Mouse (Mus musculus) monocyte, adult 2 months (primary cell): ENCODE results near the gene Olfr922.

Source experiments
- DNase-seq, 2 experiments: peaks; one replicate each; pipeline ENCODE4 v3.0.0; 2022; ENCODE audit warnings: low spot score in 2 of 2, low read depth in 1 of 2

Gene Olfr922

GRCm38 (mm10) chr9:38814314-38814713 lies at the start of gene Olfr922:
TSS of gene Olfr922 (plus strand) at chr9:38814614.
- DNase-seq, result no peak

DNA sequence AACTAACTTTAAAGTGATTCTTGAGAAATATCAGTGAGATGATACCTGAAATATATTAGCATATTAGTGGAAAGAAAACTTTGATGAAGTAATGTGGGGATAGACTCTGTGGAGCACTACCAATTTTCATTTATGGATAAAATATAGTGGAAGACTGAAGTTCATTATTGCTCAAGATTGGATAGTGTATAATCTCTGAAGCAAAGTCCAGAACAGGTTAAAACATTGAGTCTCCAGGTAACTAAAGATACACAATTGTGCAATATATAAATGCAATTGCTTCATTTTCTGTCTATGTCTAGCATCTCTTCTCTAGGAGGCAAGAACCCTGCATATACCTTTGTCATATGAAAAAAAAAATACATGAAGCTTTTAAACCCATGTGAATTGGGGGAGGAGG lies 41.6 kb upstream of the Olfr922 start, which contains the start of gene Olfr921:
Gene Olfr921 (plus strand): TSS at position 301 of the 400 bp plus-strand sequence.
- no peak for DNase-seq

DNA sequence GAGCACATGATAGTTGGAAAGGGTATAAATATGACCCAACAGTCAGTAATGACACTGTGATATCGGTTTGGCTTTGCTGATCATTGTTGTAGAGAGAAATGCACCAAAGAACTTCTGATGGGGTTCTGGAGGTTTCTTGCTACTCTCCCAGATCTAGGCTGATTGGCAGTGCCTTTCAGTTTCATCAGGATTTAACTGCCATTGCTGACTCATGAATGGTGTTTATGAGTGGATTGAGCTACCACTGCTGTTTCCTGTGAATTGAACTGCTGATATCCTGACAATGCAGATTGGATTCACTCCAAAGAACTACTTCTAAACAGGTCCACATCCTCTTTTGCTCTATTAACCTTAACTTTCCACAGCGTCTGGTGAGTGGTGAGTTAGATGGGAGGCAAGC lies 21.7 kb upstream of the Olfr922 start:
- DNase-seq, result no peak

GRCm38 (mm10) chr9:38805696-38806095 lies 8.7 kb upstream of the Olfr922 start:
- no peak for DNase-seq

DNA sequence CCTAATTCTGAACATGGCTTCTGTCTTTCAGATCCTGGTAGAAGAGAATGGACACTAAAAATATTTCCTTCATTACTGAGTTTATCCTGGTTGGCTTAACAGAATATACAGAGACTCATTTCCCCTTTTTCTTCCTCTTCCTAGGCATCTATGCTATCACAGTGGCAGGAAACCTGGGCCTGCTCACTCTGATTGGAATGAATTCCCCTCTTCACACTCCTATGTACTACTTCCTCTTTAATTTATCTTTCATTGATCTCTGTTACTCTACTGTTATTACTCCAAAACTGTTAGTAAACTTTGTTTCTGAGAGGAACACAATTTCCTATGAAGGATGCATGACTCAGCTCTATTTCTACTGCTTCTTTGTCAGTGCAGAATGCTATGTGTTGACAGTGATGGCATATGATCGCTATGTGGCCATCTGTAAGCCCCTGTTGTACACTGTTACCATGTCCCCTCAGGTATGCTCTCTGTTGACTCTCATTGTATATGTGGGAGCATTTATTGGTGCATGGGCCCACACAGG lies 1.1 kb downstream of the Olfr922 start:
- DNase-seq, result no peak

DNA sequence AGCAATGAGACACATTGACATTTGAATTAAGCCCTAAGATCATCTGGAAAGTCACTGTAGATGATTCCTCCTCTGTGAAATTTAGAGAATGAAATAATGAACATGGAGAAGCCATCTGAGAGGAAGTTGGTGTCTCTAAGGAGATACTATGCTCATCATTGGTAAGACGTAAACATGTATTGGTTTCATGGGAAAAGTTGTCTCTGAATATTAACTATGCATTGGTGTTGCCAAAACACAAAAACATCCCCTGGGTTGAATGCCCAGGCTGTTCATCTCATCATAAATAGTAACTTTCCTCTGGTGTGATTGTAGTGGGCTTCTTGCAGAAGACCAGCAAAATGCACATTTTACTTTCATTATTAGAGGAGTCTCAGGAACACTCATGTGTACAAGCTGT lies 11.8 kb downstream of the Olfr922 start, which contains the start of gene Olfr923:
Gene Olfr923 (plus strand): TSS at position 301 of the 400 bp plus-strand sequence.
- DNase-seq, result no peak

DNA sequence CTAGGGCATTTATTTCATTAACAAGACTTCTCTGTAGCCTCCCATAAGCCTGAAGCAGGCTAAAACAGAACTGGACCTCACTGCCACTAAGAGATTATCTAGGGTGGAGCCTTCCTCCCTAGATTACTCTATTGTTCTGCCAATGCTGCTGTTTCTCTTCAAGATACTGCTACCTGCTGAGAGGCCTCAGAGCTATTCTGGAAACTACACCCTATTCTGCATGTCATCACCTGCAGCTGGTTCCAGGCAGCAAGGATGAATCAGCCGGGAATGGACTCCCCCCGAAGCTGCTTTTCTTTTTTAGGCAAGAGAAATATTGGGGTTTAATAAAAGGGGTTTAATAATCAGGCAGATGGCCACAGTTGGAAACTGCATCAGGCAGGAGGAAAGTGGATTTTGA lies 18.6 kb downstream of the Olfr922 start:
- DNase-seq, result no peak

- DNase-seq, result no peak
These were observed 29.7 kb downstream of the Olfr922 start, which contains the start of gene Olfr924 for GRCm38 (mm10) chr9:38844149-38844548. TSS of gene Olfr924 (plus strand) at chr9:38844449.

DNA sequence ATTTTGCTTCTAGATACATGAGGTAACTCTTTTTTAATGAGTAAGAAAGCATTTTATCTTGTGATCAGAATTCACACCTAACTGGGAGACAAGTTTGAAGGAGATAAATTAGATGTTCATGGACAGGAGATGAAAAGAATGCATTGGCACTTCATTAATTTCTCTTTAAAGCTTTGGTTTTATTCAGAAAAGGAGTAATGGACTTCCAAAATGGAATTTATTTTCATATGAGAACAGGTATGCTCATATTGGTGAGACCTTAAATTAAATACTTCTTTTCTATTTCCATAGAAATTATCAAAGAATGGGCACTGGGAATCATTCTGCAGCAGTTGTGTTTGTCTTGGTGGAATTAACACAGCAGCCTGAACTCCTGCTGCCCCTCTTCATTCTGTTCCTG lies 40.3 kb downstream of the Olfr922 start, which contains the start of gene Olfr26:
Gene Olfr26 (plus strand): TSS at position 301 of the 400 bp plus-strand sequence.
- no peak for DNase-seq
